In genomic region chr17:21055111-21055510, GRCm38 (mm10) we compare ENCODE assay signal across 39 mouse cellular contexts. TPM values are rescaled to one million over a fixed set of nuclear protein-coding genes. Genes with fewer than 3 reads are reported as not detected.
"Had no signal": no experiment of that assay in that cellular context is flagged by ENCODE, and none has a peak within 500 bp of the region (broad histone marks: within the 10 kb centered on the region; RNA-seq: fewer than 3 reads in every experiment).

No protein-coding gene starts in this region.

RNA-seq across cellular contexts. Expression of gene Vmn1r233, which starts 58.8 kb away (rescaled TPM):
- total RNA-seq: heart, postnatal 10 days; heart, postnatal 14 days; heart, postnatal 25 days; heart, postnatal 36 days; heart, postnatal 4 days; hematopoietic stem cell, adult 5-6 weeks; hindbrain, postnatal 0 days; layer of hippocampus, adult 18-20 months; layer of hippocampus, adult 2 months; layer of hippocampus, adult 8-10 months; layer of hippocampus, postnatal 10 days; layer of hippocampus, postnatal 14 days; layer of hippocampus, postnatal 25 days; layer of hippocampus, postnatal 36 days; left cerebral cortex, adult 18-20 months; left cerebral cortex, adult 2 months had no signal
- polyA plus RNA-seq: heart, embryonic 11.5 days; heart, embryonic 12.5 days; heart, embryonic 13.5 days; heart, embryonic 14.5 days; heart, embryonic 15.5 days; heart, embryonic 16.5 days; heart, postnatal 0 days; hindbrain, embryonic 10.5 days; hindbrain, embryonic 11.5 days; hindbrain, embryonic 12.5 days; hindbrain, embryonic 13.5 days; hindbrain, embryonic 14.5 days; hindbrain, embryonic 15.5 days; hindbrain, embryonic 16.5 days; hindbrain, postnatal 0 days; intestine, embryonic 15.5 days; intestine, embryonic 16.5 days; intestine, postnatal 0 days; kidney, adult 2 months; kidney, embryonic 14.5 days; kidney, embryonic 15.5 days; kidney, embryonic 16.5 days; kidney, postnatal 0 days; large intestine, adult 2 months had no signal
